Mouse (Mus musculus): ENCODE results near the gene Mars.

- TF ChIP-seq POLR2A (IDR thresholded peaks at IDR 0.05; ENCODE audit: borderline replicate concordance, control insufficient read depth, low read depth, low read length) (no peak), CTCF (IDR thresholded peaks at IDR 0.05; ENCODE audit: control insufficient read depth, insufficient read depth, low read length) (no peak)
These were observed 48.8 kb downstream of the Mars start, which contains the start of gene Kif5a for GRCm38 (mm10) chr10:127262548-127263398.
